Mouse (Mus musculus): ENCODE results near the gene Foxo3. TPM values are rescaled to one million over a fixed set of nuclear protein-coding genes. Genes with fewer than 3 reads are reported as not detected.

The Foxo3 gene
- polyA plus RNA-seq, 1 experiment from 2014 or later: 6.5 TPM

DNA sequence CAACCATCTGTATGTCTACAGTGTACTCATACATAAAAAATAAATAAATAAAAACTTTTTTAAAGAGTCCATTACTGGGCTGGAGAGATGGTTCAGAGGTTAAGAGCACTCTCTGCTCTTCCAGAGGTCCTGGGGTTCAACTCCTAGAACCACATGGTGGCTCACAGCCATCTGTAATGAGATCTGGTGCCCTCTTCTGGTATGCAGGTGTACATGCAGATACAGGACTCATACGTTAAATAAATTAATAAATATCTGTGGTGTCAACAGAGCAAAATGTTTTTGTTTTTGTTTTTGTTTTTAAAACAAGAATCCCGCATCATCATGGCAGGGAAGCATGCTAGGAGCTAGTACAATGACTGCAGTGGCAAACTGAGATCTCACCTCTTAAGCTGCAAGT lies 20.6 kb upstream of the Foxo3 start:
- H3K27ac ChIP-seq: no peak overlapping the region
- H3K27me3 ChIP-seq: no peaks in the 10 kb centered on the region
- H3K9ac ChIP-seq: no peak overlapping the region
- H3K9me3 ChIP-seq: no peaks in the 10 kb centered on the region
- no peak overlapping the region for H3K4me3 ChIP-seq
- H3K36me3 ChIP-seq: no peaks in the 10 kb centered on the region
- ATAC-seq (ENCODE audit: insufficient number of reproducible peaks, insufficient read depth, low FRiP score, low TSS enrichment): no peak
- 77% methylated on average over 2 of the region's 2 CpGs for WGBS
- no peaks in the 10 kb centered on the region for H3K4me1 ChIP-seq
- no peak overlapping the region for H3K4me2 ChIP-seq (replicated peaks)

DNA sequence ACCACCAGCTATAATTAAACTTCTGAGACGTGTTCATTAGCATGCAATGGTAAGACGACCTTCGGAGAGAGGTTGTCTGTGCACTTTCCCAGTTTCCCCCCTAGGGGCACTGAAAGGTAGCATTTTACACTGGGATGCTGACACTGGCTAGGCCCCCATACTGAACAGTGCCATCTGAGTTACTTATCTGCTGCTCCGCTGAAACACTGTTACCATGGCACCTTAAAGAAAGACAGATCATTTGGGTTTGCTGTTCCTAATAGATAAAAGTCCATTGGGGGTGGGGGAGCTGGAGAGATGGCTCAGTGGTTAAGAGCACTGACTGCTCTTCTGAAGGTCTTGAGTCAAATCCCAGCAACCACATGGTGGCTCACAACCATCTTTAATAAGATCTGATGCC lies 20.0 kb upstream of the Foxo3 start:
- Histone ChIP-seq H3K9me3 (no peaks in the 10 kb centered on the region), H3K27ac (no peak overlapping the region), H3K4me1 (no peaks in the 10 kb centered on the region), H3K27me3 (no peaks in the 10 kb centered on the region), H3K4me3 (no peak overlapping the region), H3K4me2 (replicated peaks) (no peak overlapping the region), H3K9ac (no peak overlapping the region), H3K36me3 (no peaks in the 10 kb centered on the region)
- WGBS: 56% methylated on average over 4 of the region's 4 CpGs
- ATAC-seq (ENCODE audit: insufficient number of reproducible peaks, insufficient read depth, low FRiP score, low TSS enrichment): no peak

DNA sequence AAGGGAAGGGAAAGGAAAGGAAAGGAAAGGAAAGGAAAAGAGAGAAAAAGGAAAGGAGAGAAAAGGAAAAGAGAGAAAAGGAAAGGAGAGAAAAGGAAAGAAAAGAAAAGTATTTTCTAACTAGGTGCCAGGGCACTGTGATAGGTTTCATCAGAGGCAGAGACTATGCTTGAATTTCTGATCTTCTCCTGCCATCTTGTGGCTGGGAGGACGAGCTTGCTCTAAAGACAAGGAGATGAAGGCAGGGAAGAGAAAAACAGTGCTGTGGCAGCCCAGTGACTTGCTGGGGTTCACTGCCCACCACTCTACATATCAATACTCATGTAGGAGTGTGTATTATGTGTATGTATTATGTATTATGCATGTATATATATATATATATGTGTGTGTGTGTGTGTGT lies 18.5 kb upstream of the Foxo3 start:
- no peak overlapping the region for H3K4me2 ChIP-seq (replicated peaks)
- H3K27ac ChIP-seq: no peak overlapping the region
- H3K4me1 ChIP-seq: no peaks in the 10 kb centered on the region
- H3K9me3 ChIP-seq: no peaks in the 10 kb centered on the region
- H3K36me3 ChIP-seq: no peaks in the 10 kb centered on the region
- no peak overlapping the region for H3K4me3 ChIP-seq
- WGBS: 5% methylated on average over 1 of the region's 1 CpGs
- no peaks in the 10 kb centered on the region for H3K27me3 ChIP-seq
- no peak overlapping the region for H3K9ac ChIP-seq
- no peak for ATAC-seq (ENCODE audit: insufficient number of reproducible peaks, insufficient read depth, low FRiP score, low TSS enrichment)

DNA sequence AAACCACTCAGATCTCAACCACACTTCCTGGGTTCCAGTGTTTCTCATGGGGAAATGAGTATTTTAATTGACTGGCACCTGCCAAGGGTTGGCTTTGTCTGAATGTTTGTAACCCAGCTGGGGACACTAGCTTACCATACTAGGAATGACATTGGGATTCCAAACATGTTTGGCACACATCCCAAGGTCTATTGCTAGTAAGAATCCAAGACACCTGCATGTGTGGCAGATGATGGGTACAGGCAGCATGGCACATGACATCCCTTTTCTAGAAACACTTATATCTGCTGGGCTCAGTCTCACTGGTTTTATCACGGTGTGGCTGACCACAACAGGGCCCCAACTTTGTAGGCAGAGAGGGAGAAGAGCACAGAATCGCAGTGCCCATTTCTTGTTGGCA lies 17.8 kb upstream of the Foxo3 start:
- Histone ChIP-seq H3K9me3 (no peaks in the 10 kb centered on the region), H3K27me3 (no peaks in the 10 kb centered on the region), H3K9ac (no peak overlapping the region), H3K4me2 (replicated peaks) (no peak overlapping the region), H3K27ac (no peak overlapping the region), H3K36me3 (no peaks in the 10 kb centered on the region), H3K4me3 (no peak overlapping the region), H3K4me1 (no peaks in the 10 kb centered on the region)
- ATAC-seq (ENCODE audit: insufficient number of reproducible peaks, insufficient read depth, low FRiP score, low TSS enrichment): no peak
- 65% methylated on average over 2 of the region's 2 CpGs for WGBS

- Histone ChIP-seq H3K4me1 (no peaks in the 10 kb centered on the region), H3K9me3 (no peaks in the 10 kb centered on the region)
- no peak for ATAC-seq (ENCODE audit: insufficient number of reproducible peaks, insufficient read depth, low FRiP score, low TSS enrichment)
Observed at GRCm38 (mm10) chr10:42293877-42294276, 17.3 kb upstream of the Foxo3 start.

GRCm38 (mm10) chr10:42291360-42291759 lies 14.8 kb upstream of the Foxo3 start:
- Histone ChIP-seq H3K4me3 (no peak overlapping the region), H3K36me3 (no peaks in the 10 kb centered on the region), H3K4me1 (no peaks in the 10 kb centered on the region), H3K4me2 (replicated peaks) (no peak overlapping the region), H3K27me3 (no peaks in the 10 kb centered on the region), H3K27ac (no peak overlapping the region), H3K9ac (no peak overlapping the region), H3K9me3 (peaks cover 3% of the 10 kb centered on the region; the same call in 1 of the 2 replicates)
- no peak for ATAC-seq (ENCODE audit: insufficient number of reproducible peaks, insufficient read depth, low FRiP score, low TSS enrichment)
- 61% methylated on average over 5 of the region's 5 CpGs for WGBS

More at GRCm38 (mm10) chr10:42293877-42294276, 17.3 kb upstream of the Foxo3 start:
- no peak overlapping the region for H3K4me2 ChIP-seq (replicated peaks)
- no peak overlapping the region for H3K4me3 ChIP-seq
- WGBS: 68% methylated on average over 4 of the region's 4 CpGs
- no peaks in the 10 kb centered on the region for H3K27me3 ChIP-seq
- H3K9ac ChIP-seq: no peak overlapping the region
- H3K27ac ChIP-seq: no peak overlapping the region
- no peaks in the 10 kb centered on the region for H3K36me3 ChIP-seq

DNA sequence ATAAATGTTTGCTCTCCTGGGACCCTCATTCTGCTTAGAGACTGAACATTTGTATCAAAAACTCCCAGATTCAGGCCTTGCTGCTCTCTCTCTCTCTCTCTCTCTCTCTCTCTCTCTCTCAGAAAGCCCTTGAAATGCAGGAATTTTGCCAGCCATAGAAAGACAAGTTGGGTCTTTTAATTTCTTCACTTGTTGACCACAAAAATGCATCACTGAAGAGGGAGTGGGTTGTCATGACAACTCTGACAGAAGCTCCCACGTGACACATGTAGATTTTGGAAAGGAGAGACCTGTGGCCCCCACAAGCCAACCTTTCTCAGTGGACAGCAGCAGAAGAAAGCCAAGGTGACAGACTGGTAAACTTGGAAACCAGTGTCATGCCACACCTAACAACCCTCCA lies 11.1 kb upstream of the Foxo3 start:
- no peak overlapping the region for H3K4me2 ChIP-seq (replicated peaks)
- H3K36me3 ChIP-seq: no peaks in the 10 kb centered on the region
- no peak overlapping the region for H3K9ac ChIP-seq
- no peaks in the 10 kb centered on the region for H3K27me3 ChIP-seq
- no peak overlapping the region for H3K27ac ChIP-seq
- H3K9me3 ChIP-seq: peaks cover 16% of the 10 kb centered on the region; the same call in 1 of the 2 replicates
- WGBS: 63% methylated on average over 1 of the region's 1 CpGs
- H3K4me3 ChIP-seq: no peak overlapping the region
- ATAC-seq (ENCODE audit: insufficient number of reproducible peaks, insufficient read depth, low FRiP score, low TSS enrichment): no peak
- no peaks in the 10 kb centered on the region for H3K4me1 ChIP-seq

- ATAC-seq (ENCODE audit: insufficient number of reproducible peaks, insufficient read depth, low FRiP score, low TSS enrichment): no peak
- peak overlapping the region; percentile 95 for H3K27ac ChIP-seq
Observed at GRCm38 (mm10) chr10:42278307-42278850, 1.8 kb upstream of the Foxo3 start.

DNA sequence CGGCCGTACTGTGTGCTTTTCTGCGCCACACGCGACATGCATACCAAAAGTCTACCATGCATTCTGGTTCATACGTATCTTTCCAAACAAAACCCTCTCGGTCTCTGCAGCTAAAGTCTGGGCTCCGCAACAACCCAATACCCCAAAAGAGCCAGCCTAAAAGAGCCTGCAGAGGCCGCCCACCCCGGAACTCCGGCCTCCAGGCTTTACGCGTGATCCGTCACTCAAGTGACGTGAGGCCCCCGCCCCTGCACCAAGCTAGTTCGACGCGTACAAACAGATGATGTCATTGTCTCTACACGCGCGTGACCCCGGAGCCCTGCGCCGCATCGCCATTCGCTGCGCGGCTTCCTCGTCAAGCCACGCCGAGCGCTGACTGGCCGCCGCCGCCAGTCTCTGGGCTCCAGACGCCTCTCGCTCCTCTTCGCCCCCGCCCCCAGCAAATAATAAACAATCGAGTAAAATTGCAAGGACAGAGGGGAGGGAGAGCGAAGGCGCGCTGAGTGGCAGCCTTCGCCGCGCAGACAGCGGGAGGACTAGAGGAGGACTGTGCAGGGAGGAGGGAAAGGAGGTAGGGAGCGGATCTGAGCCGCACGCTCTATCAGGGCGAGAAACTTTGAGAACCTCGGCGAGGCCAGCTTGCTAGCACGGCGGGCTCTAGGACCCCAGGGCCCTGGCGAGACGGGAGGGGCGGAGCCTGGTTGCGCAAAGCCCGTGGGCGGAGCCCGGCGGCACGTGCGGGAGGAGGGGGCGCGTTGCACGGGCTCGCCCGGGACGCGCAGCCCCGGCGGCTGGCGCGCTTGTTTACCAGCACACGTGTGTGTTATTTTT lies 1.1 kb upstream of the Foxo3 start:
- peak; percentile 91 for ATAC-seq (ENCODE audit: insufficient number of reproducible peaks, insufficient read depth, low FRiP score, low TSS enrichment)
- 0 out of 2 replicates have a peak, but pooled peaks cover 5% of the 10 kb centered on the region for H3K27me3 ChIP-seq
- H3K4me1 ChIP-seq: peaks cover 19% of the 10 kb centered on the region
- under 1% methylated on average over 78 of the region's 78 CpGs for WGBS
- no peaks in the 10 kb centered on the region for H3K36me3 ChIP-seq
- H3K4me3 ChIP-seq: peak overlapping the region; percentile 82
- H3K9ac ChIP-seq: peak overlapping the region; percentile 81
- peak overlapping the region; percentile 98 for H3K4me2 ChIP-seq (replicated peaks)
- H3K9me3 ChIP-seq: no peaks in the 10 kb centered on the region
- peak overlapping the region; percentile 95 for H3K27ac ChIP-seq

More at GRCm38 (mm10) chr10:42278307-42278850, 1.8 kb upstream of the Foxo3 start:
- WGBS: 1% methylated on average over 38 of the region's 38 CpGs
- H3K4me2 ChIP-seq (replicated peaks): peak overlapping the region; percentile 98
- no peaks in the 10 kb centered on the region for H3K9me3 ChIP-seq
- H3K9ac ChIP-seq: peak overlapping the region; percentile 54
- H3K4me1 ChIP-seq: peaks cover 17% of the 10 kb centered on the region
- 0 out of 2 replicates have a peak, but pooled peaks cover 5% of the 10 kb centered on the region for H3K27me3 ChIP-seq
- H3K4me3 ChIP-seq: peak overlapping the region; percentile 82
- H3K36me3 ChIP-seq: no peaks in the 10 kb centered on the region

GRCm38 (mm10) chr10:42275871-42276501 lies 569 bp downstream of the Foxo3 start:
- peak overlapping the region; percentile 95 for H3K27ac ChIP-seq
- H3K27me3 ChIP-seq: 0 out of 2 replicates have a peak, but pooled peaks cover 5% of the 10 kb centered on the region
- peaks cover 30% of the 10 kb centered on the region for H3K4me1 ChIP-seq
- 0 out of 2 replicates have a peak, but pooled peaks cover 4% of the 10 kb centered on the region for H3K36me3 ChIP-seq
- no peak for ATAC-seq (ENCODE audit: insufficient number of reproducible peaks, insufficient read depth, low FRiP score, low TSS enrichment)
- peak overlapping the region; percentile 98 for H3K4me2 ChIP-seq (replicated peaks)
- peak overlapping the region; percentile 82 for H3K4me3 ChIP-seq
- H3K9ac ChIP-seq: peak overlapping the region; percentile 81
- H3K9me3 ChIP-seq: no peaks in the 10 kb centered on the region
- under 1% methylated on average over 40 of the region's 40 CpGs for WGBS

GRCm38 (mm10) chr10:42275401-42275870 lies 1.1 kb downstream of the Foxo3 start:
- no peak for ATAC-seq (ENCODE audit: insufficient number of reproducible peaks, insufficient read depth, low FRiP score, low TSS enrichment)
- Histone ChIP-seq H3K9ac (peak overlapping the region; percentile 81), H3K27ac (peak overlapping the region; percentile 95), H3K9me3 (no peaks in the 10 kb centered on the region), H3K27me3 (0 out of 2 replicates have a peak, but pooled peaks cover 5% of the 10 kb centered on the region), H3K4me2 (replicated peaks) (peak overlapping the region; percentile 98), H3K36me3 (0 out of 2 replicates have a peak, but pooled peaks cover 4% of the 10 kb centered on the region), H3K4me3 (peak overlapping the region; percentile 82), H3K4me1 (peaks cover 30% of the 10 kb centered on the region)
- under 1% methylated on average over 45 of the region's 54 CpGs for WGBS
